Mouse (Mus musculus): ENCODE results near the gene Gtf2ird1.

Gtf2ird1 gene

DNA sequence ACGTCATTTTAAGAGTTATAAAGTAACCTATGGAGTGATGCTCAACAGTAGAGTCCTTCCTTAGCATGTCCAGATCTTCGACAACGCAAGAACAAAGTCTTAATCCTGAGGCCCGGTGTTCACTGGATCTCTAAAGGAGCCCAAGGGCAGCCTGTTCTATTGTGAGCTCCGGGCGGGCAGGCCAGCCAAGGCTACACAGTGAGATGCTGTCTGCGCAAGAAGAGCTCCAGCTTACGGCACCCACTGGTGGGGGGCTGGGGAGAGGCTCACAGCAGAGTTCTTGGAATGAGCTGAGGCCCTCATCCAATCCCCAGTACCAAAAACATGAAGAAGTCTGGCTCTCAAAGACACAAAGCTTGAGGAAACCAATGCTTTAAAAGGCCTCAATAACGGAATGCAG is 146.3 kb downstream of the Gtf2ird1 start:
- no peak for DNase-seq

DNA sequence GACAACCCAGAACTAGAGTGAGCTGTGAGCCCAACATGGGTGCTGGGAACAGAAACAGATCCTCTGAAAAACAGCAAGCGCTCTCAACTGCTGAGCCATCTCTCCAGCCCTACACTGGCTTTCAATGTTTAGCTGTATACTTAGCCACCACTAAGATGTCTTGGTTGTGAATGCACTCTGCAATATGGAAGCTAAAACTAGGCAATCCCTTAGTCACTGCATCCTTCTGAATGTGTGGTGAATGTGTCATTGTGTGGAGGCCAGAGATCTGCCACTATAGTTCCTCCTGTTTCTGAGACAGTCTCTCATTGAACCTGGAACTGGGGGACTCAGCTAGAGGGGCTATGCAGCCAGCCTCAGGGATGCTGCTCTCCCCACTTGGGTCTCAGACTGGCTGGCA is 147.2 kb downstream of the Gtf2ird1 start:
- DNase-seq, result no peak

Measured in lung, adult 18-20 months (tissue).